Mouse (Mus musculus) liver, adult 10 weeks (tissue): ENCODE data around the gene Vmn1r121. TPM values are rescaled to one million over a fixed set of nuclear protein-coding genes. Genes with fewer than 3 reads are reported as not detected.

ENCODE experiments used
- polyA plus RNA-seq: library from polyadenylated mRNA; stranded (reverse); fragments of 350-450 nt; fragmentation: Illumina TruSeq; extraction: RNeasy Lipid Tissue Mini Kit (QIAGEN cat#74804); gene quantifications from one replicate; pipeline ENCODE4 v1.2.3, GENCODE M21; 2014; ENCODE audit warnings: low read depth, low replicate concordance

Vmn1r121 gene
- not detected for polyA plus RNA-seq

DNA sequence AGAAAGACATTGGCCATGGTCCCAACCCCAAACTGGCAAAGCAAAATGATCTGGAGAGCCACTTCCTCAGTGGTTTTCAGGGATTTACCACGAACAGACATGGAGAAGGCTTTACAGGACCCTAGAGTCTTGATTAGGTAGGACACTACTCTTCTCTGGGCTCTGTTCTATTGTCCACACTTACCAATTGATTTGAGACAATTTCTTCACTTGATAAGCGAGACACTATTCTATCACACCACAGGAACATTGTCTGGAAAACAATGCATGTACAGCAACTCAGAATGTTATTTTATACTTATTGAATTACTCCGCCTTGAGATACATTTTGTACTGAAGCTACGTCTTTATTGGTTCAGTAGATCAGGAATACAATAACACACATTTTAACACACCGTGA is at the start of gene Vmn1r121:
Vmn1r121 (minus strand) TSS at position 101 of the 400 bp plus-strand sequence.

DNA sequence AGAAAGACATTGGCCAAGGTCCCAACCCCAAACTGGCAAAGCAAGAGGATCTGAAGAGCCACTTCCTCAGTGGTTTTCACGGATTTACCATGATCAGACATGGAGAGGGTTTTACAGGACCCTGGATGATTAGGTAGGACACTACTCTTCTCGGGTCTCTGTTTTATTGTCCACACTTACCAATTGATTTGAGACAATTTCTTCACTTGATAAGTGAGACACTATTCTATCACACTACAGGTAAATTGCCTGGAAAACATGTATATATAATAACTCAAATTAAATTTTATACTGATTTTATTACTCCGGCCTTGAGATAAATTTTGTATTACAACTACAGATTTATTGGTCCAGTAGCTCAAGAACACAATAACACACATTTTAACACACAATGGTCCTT is 35.7 kb upstream of the Vmn1r121 start, which contains the start of gene Vmn1r122:
Vmn1r122 (minus strand) TSS at position 101 of the 400 bp plus-strand sequence.

DNA sequence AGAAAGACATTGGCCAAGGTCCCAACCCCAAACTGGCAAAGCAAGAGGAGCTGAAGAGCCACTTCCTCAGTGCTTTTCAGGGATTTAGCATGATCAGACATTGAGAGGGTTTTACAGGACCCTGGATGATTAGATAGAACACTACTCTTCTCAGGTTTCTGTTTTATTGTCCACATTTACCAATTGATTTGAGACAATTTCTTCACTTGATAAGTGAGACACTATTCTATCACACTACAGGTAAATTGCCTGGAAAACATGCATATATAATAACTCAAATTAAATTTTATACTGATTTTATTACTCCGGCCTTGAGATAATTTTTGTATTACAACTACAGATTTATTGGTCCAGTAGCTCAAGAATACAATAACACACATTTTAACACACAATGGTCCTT is 44.6 kb downstream of the Vmn1r121 start, which contains the start of gene Vmn1r120:
Vmn1r120 (minus strand) TSS at position 101 of the 400 bp plus-strand sequence.

Other genes with a start within 250 kb of the Vmn1r121 start
- not detected for gene Vmn1r116, start 226.3 kb downstream of the Vmn1r121 start, polyA plus RNA-seq
- gene Vmn1r117, start 214.4 kb downstream of the Vmn1r121 start, polyA plus RNA-seq, result not detected
- gene Vmn1r118, start 186.2 kb downstream of the Vmn1r121 start, polyA plus RNA-seq, result not detected
- not detected for gene Vmn1r119, start 86.1 kb downstream of the Vmn1r121 start, polyA plus RNA-seq
- not detected for gene Vmn1r120, start 44.7 kb downstream of the Vmn1r121 start, polyA plus RNA-seq
- gene Vmn1r122, start 35.6 kb upstream of the Vmn1r121 start, polyA plus RNA-seq, result not detected
- gene Vmn1r123, start 63.7 kb upstream of the Vmn1r121 start, polyA plus RNA-seq, result not detected
- gene Gm5157, start 91.9 kb upstream of the Vmn1r121 start, polyA plus RNA-seq, result not detected
- not detected for gene Vmn1r124, start 162.1 kb upstream of the Vmn1r121 start, polyA plus RNA-seq
- not detected for gene Vmn1r125, start 173.7 kb upstream of the Vmn1r121 start, polyA plus RNA-seq
- gene Vmn1r126, start 203.0 kb upstream of the Vmn1r121 start, polyA plus RNA-seq, result not detected
- not detected for gene Vmn1r127, start 221.3 kb upstream of the Vmn1r121 start, polyA plus RNA-seq